In genomic region chr14:54709054-54709453, GRCm38 (mm10) we compare ENCODE assay signal across 30 mouse cellular contexts. TPM values are rescaled to one million over a fixed set of nuclear protein-coding genes. Genes with fewer than 3 reads are reported as not detected.
"Had no signal": no experiment of that assay in that cellular context is flagged by ENCODE, and none has a peak within 500 bp of the region (broad histone marks: within the 10 kb centered on the region; RNA-seq: fewer than 3 reads in every experiment).

No protein-coding gene starts in this region.

- H3K27ac ChIP-seq: gastrocnemius, adult 2 months; heart, embryonic 10.5 days; hindbrain, embryonic 10.5 days; hindbrain, embryonic 12.5 days; hindbrain, embryonic 14.5 days; intestine, embryonic 15.5 days; layer of hippocampus, adult 2 months; left cerebral cortex, adult 2 months; limb, embryonic 10.5 days; limb, embryonic 12.5 days had no signal

- H3K9ac ChIP-seq: heart, embryonic 12.5 days; hindbrain, embryonic 12.5 days; hindbrain, embryonic 14.5 days; intestine, embryonic 15.5 days; limb, embryonic 12.5 days had no signal

- H3K4me3 ChIP-seq: gastrocnemius, adult 2 months; heart, embryonic 10.5 days; heart, embryonic 12.5 days; hindbrain, embryonic 10.5 days; hindbrain, embryonic 12.5 days; intestine, embryonic 15.5 days; layer of hippocampus, adult 2 months; left cerebral cortex, adult 2 months; limb, embryonic 10.5 days; limb, embryonic 12.5 days had no signal

- H3K27me3 ChIP-seq: intestine, embryonic 15.5 days had no signal

- H3K9me3 ChIP-seq: heart, embryonic 10.5 days; heart, embryonic 12.5 days; hindbrain, embryonic 10.5 days; hindbrain, embryonic 12.5 days; intestine, embryonic 15.5 days; limb, embryonic 10.5 days; limb, embryonic 12.5 days had no signal

- ATAC-seq: hindbrain, embryonic 16.5 days; inflammation-experienced regulatory T-cells, adult 6 months; intestine, embryonic 15.5 days; intestine, postnatal 0 days had no signal

- DNase-seq: gastrocnemius, adult 2 months; gastrocnemius, postnatal 10 days; gastrocnemius, postnatal 25 days; heart, adult 18-20 months; heart, postnatal 10 days; heart, postnatal 4 days; kidney, adult 18-20 months; kidney, adult 8-10 months; kidney, postnatal 10 days; kidney, postnatal 25 days; kidney, postnatal 4 days had no signal

- H3K36me3 ChIP-seq: heart, embryonic 10.5 days; heart, embryonic 12.5 days; hindbrain, embryonic 10.5 days; hindbrain, embryonic 12.5 days; intestine, embryonic 15.5 days; limb, embryonic 10.5 days; limb, embryonic 12.5 days had no signal

- H3K4me2 ChIP-seq: heart, embryonic 12.5 days; hindbrain, embryonic 12.5 days; hindbrain, embryonic 14.5 days; intestine, embryonic 15.5 days; limb, embryonic 12.5 days had no signal

RNA-seq across cellular contexts. Expression of gene Cebpe, which starts 2.9 kb away (rescaled TPM):
- polyA plus RNA-seq: frontal cortex, adult 2 months; heart, embryonic 10.5 days; heart, embryonic 12.5 days; heart, embryonic 14.5 days; heart, embryonic 16.5 days; hindbrain, embryonic 10.5 days; hindbrain, embryonic 12.5 days; hindbrain, embryonic 14.5 days; hindbrain, embryonic 16.5 days; inflammation-experienced regulatory T-cells, adult 6 months; intestine, postnatal 0 days; kidney, embryonic 14.5 days; kidney, embryonic 16.5 days; limb, embryonic 10.5 days; limb, embryonic 12.5 days had no signal

RNA-seq across cellular contexts. Expression of gene Gm29776, which starts 10.4 kb away (rescaled TPM):
- polyA plus RNA-seq: intestine, postnatal 0 days; liver, adult 2 months had no signal
